Mouse (Mus musculus) gastrocnemius, adult 18-20 months (tissue): ENCODE measurements at regions not wholly inside any gene's neighbourhood (a gene's known extent, or its start where the extent isn't known, plus 50 kb on each side); places are given as distances from the start of the nearest gene placed in this dataset.
"Not testable (repeated sequence)": the region's sequence is repeated elsewhere in the genome, so short reads cannot be mapped to it uniquely, and the experiment has no call there.

Experiments
- DNase-seq: peaks from one replicate; pipeline ENCODE4 v3.0.0; 2021; ENCODE audit warnings: low spot score

DNA sequence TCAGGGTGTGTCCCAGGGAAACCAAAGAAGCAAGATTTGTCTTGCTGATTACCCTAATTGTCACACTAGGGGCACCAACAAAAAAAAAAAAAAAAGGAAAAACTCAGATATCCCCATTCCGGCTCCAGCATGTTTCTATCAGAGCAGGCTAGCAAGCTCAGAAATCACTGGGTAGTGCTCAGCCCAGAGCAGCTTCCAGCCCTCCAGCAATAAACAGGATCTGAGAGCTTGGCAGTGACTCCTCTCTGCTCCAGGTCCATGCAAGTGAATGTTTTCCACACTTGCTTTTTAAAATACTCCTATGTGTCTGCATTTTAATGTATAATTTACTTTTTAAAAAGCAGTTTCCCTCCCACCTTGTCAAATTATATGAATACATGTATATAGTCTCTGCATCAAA lies 290.8 kb downstream of the Car8 start:
- no peak for DNase-seq

DNA sequence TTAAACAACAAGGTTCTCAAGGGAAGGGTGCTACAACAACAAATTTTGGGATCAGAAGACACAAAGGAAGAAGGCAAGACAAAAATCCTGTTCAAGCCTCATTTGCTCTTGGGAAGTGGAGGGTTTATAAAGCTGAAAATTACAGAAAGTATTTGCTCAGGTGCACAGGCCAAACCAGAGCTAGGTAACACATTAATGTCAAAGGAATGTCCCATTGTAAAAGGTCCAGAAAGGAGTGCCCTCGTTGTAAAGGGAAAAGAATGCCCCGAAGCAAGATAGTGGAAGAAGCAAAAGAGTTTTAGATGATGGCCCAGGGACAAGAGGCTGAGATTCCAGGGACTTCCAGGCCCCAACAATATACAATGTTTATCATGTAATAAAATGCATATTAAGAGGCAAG lies 317.3 kb downstream of the Car8 start:
- DNase-seq: no peak

DNA sequence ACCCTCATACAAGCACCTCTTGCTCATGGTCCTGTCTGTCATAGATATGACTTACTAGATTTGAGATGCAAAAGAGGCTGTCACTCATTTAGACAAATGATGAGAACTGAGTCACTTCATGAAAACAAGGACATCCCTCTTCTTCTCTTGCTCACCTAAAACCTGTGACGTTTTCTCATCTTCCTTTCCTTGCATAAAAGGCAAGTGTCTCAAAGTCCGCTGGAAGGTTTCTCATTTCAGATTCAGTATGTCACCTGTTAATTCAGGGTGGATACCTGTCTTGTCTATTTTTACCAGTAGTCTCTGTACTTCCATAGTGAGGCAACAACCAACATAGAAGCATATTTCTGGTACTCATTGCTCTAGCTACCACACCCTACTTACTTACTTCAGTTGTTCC lies 325.6 kb downstream of the Car8 start:
- no peak for DNase-seq

DNA sequence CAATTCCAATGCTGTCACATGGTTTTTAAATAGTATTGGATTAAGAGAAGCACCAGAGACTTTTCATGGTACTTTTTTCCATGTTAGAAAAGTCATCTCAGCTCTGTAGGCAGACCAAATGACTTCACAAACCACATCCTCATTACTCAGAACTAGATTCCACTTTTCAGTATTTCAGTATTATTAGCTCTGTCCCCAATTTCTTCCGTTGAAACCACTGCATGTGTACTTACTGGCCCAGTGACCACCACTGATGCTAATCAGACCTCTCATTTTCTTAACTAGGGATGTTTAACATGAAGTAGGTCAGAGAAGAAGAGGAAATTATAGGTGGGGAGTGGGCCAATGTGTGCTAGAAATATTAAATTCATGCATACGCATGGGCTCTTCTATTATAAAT lies 326.2 kb downstream of the Car8 start:
- DNase-seq: no peak

DNA sequence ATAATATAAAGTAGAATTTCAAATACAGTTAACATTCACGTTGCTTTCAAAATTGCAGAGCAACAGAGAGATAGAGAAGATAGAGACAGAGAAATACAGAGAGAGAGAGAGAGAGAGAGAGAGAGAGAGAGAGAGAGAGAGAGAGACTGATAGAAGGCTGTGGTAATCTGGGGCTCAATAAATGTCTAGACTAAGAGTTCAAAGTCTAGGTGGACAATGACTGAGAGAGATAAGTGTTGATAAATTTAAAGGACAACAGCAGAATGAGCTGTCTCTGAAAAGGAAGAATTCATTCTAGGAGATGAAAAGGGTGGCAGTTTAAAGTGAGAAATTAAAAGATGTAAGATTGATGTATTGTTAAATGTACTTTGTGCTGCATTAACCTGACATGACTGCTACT lies 335.7 kb downstream of the Car8 start:
- no peak for DNase-seq

DNA sequence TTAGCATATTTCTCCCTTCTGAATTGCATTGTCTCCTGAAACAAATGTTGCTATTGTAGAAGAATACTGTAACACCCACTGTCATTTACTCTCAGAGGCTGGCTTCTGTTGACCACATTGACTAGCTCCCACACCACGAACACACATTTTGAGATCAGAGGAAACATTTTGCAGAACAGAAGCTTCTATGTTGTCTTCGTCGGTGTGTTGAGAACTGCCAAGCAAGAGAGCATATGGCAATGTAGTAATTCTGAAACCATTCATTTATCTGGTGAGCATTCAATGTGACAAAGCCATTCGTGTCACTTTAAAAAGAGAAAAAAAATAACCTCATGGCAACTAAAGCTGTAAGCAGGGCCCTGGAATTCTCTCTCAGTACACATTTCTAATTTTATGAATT lies 343.9 kb downstream of the Car8 start:
- no peak for DNase-seq

DNA sequence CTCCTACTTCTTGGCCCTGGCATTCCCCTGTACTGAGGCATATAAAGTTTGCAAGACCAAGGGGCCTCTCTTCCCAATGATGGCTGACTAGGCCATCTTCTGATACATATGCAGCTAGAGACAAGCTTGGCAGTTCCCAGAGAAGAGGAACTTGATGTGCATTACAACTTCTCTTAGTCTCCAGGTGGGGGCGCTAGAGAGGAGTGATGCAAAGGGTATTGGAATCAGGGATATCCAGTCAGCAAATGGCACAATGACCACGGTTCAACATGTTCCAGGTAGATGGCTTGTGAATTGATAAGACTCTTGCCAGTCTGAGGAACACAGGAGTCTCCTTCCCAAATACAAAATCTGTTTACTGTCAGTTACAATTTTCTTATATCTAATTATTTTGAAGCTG lies 347.7 kb downstream of the Car8 start:
- DNase-seq: no peak

DNA sequence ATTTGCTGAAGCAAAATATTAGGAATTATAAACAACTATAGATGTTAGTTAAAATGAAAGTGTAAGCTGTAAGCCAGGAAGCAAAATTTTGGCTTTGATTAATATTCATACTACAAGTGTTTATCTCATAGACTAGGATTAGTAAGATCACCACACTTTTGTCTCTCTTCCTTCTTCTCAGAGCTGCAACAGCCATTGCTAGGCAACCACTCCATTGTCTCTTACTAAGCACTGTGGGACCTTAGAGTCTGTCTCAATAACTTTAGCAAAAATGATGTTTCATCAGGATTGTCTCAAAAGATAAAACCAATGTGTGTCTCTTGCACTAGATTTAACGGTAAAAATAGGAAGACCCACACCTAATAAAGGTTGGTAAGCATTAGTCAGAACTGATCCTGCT lies 384.3 kb downstream of the Car8 start:
- no peak for DNase-seq

DNA sequence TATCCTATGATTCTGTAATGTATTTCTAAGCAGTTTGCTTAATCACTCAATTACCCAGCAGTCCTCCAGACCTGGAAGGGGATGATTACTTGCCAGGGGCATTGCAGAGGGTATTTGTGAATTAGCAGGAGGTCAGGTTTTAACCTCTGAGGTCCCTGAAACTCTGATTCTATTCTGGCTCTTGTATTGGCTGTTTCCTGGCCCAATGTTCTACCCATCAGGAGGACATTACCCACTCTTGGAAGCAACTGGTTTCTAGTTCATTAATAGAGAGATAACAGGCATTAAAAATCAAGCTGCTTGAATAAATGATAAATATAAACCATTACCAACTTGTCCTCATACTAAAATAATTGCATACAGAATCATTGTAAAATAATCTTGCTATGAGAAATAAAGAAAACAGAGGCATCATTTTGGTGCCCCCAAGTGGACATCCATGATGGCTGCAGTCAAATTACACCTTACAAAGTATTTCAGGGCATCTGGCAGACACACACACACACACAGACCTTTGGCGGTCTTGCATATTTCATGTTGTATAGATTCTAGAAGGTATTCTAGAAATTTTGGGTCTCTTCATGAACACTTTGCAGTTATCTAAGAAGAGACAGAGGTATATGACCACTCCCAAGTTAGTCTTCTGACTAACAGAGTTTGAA lies 385.6 kb downstream of the Car8 start:
- DNase-seq: no peak

DNA sequence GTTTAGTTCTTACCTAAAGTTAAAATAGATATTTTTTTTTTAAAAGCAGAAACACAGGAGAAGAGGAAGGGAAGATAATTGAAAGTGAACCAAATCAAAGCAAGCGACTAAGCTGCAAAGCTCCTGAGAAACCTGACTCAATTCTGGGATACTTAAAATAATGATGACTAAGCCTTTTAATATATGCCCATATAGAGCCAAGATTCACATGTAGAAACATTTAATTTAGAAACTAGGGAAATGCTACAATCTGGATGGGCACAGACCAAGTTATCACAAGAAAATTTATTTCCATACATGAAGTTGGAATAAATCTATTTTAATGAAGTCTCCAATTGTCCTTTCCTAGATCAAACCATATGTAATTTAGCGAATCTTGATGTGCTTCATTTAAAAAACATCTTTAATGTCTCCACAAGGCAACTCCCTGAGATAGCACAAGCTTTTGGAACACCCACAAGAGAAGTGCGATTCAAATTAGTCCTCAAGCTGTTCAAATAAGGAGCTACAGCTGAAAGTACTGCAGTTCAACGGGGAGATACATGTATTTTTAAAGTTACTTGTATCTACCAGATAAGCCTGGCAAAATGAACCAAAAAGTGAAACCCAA lies 386.7 kb downstream of the Car8 start:
- DNase-seq: no peak

DNA sequence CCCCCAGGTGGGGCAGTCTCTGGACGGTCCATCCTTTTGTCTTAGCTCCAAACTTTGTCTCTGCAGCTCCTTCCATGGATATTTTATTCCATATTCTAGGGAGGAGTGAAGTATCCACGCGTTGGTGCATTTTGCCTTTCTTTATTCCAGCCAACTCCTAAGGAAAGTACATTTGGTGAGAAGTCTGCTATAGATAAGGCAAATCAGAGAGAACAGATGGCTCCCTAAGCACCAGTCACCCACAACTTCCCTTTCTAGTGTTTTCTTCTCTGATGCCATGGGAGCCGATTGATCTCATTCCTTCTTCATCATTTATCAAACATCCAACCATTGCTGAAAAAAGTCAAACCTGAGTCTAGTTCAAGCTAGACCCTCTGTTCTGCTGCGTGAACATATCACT lies 391.4 kb downstream of the Car8 start:
- DNase-seq: no peak

DNA sequence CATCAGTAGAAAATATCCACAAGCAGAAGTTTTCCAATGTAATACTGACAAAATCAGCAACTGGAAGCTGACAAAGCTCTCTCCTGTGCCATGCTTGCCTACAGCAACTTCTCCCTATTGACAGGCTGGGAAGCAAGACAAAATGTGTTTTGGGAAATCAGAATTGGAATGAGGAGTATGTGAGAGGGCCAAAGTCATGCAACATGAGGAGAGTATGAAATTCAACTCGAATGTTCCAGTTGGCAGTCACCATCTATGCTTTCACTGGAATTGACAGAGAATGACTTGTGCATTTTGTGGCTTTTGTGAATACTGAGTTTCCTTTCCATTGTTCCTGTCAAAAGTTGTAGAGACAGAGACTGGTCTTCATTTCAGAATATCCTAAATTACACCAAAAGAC lies 409.7 kb downstream of the Car8 start:
- DNase-seq: peak; percentile 3

DNA sequence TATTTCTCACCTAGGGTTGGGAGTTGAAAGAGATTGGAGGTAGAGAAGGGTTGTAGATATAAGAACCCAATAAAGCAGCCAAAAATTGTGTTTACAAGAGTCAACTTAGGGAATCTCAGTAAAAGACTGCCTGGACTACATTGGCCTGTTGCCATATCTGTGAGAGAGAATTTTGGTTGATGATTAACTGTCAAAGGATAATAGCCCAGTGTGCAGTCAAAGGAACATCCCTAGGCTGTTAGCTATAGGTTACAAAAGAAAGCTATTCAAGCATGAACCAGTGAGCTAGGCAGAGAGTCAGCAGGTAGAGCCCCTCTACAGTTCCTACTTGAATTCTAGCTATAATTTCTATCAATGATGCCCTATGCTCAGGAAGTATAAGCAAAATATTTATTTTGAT lies 419.0 kb downstream of the Car8 start:
- DNase-seq: no peak

DNA sequence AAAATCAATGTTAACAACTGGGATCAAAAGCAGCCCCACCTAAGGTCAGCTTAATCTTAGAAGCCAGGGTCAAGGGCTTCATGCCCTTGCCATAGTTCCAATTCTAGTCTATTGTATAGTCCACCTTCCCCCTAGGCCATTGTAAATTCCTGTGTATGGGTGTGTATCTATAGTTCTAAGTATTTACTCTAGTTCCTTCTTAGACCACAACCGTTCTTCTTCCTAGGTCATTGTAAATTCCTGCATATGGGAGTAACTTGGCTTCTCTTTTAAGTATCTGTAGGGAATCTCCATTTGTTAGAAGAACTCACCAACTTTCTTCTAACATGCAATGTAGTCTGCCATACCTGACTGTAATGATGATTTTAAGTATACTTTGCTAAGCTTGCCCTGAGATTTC lies 461.1 kb downstream of the Car8 start:
- DNase-seq: not testable (repeated sequence)

DNA sequence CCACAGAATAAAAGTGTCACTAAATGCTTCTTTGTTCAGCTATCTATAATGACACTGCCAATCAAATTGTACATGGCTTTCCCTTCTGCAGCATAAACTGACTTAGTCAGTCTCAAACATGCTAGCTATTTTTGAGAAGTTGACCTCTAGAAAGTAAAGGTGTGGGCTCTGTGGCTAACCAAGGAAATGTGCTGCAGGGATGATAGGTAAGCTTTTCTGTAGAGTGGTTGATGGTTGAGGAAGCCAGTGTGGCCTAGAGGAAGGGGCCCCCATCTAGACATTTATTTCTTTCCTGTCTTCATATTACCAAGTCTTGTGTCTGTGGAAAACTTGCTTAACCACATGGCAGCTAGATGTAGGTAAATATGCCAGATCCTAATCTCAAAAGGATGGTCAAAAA lies 483.4 kb downstream of the Car8 start:
- DNase-seq: no peak

DNA sequence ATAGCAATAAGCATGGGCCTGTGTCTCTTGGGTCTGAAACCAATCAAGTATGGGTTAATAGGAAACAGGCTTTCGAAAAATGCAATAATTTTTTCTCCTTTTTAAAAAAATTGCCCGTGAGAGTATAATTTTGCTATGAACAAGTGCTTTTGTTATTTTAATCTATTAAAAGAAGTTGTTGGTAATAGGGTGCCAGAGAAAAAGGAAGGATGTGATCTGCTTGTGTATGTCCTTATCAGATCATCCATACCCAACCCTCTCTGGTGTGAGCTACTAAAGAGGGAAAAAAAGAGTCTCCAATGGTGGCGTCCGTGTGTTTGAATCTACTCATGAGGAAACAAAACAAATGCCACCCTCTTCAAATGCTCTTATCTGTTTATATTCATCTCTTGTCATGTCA lies 484.9 kb downstream of the Car8 start:
- no peak for DNase-seq

DNA sequence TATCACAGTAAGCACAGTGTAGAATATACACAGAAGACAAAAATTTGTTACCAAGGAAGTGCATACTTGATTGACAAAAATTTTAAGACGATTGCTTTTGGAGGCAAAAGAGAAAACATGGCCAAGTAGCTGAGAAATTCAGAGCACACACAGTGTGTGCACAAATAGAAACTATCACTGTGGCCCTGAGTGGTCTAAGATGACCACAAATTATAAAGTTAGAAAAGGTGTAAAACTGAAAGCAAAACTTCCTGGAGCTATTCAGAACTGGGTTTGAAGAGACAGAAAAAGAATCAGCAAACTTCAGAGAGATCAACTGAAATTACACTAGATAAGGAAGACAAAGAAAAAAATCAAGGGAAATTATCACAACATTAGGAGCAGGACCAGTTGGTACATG lies 487.6 kb downstream of the Car8 start:
- DNase-seq: no peak

DNA sequence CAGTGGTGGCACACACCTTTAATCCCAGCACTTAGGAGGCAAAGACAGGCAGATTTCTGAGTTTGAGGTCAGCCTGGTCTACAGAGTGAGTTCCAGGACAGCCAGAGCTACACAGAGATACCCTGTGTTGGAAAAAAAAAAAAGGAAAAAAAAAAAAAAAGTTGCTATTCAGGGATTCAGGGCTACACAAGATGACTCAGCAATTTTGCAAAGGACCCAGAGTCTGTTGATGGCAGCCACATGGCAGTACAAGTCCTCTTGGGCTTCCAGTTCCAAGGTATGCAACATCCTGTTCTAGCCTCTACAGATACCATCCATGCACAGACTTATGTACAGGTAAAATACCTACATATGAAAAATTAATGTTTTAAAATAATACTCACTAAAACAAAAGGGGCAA lies 515.9 kb downstream of the Car8 start:
- DNase-seq: no peak

DNA sequence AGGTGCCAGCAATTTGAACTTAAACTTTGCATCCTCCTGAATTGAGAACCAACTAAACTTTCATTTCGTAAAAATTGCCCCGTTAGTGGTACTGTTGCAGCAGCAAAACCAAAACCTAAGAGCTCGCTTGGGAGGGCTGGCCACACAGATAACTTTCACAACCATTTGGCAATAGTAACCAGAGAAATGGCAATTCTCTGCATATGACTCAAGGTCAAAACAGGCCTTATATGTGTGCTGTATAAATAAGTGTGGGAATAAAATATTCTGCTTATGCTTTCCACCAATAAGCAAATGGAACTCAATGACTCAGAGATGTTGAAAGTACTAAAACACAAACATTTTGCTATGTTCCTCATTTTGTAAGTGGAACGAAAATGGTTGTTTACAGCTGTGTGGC lies 550.3 kb downstream of the Car8 start:
- DNase-seq: no peak

DNA sequence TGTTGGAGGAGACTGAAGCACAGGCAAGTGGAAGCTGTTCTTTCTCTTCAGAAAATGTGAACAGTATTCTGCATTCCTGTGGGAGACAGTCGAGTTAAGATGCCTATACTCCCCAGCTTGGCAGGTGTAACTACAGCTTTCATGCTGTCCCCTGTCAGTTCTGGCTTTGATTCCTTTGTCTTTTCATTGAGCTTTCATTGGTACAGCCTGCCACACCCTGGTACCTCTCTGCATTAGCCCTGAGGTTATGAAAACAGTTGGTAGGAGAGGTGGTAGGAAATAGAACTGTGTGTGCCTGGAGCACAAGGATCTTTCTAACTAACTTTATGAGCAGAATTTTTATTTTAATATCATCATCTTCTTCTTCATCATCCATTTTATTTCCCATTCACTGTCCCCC lies 551.6 kb downstream of the Car8 start:
- DNase-seq: no peak

DNA sequence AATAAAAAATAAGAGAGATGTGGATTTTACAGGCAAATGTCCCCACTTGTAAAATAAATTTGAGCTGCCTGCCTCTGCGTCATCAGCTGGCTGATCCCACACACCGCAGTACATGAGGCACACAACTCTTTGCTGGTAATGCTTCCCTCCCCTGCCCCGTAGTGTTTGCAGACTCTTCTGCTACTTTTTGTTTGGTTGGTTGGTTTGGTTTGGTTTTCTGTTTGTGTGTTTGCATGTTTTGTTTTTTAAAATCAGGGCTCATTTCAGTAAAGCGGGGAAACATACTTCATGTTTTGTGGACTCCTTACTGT lies 568.1 kb downstream of the Car8 start:
- no peak for DNase-seq

DNA sequence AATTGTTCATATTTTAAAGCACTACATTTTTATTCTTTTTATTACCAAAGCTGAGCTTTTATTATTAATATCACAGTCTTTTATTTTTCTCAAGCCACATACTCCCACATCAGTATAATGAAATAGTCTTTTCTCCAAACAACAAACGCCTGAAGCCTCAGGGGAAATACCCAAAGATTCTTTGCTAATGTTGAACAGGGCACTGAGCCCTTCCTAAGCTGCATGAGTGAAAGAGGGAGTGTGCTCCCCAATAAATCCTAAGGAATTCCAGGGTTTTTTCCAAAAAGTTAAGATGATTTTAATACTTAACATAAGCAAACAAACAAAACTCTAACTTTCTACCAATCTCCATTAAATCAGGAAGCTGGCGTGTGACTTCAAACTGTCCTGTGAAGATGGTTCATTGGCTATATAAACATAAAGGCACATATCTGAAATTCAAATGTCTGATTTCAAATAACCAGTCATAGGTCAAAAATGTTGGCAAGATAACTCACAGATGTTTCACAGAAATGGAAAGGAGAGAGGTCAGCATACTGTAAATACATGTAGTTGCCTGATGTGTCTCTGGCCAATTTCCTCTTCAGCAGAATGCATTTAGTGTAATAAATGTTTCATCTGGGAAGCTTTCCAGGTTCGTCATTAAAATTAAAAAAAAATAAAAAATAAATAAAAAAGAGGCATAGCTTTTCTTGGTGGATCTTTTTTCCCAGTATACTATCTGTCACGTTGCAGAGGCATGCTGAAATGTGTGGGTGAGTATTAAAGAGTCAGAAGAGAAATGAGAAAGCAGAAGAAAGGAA lies 568.6 kb downstream of the Car8 start:
- DNase-seq: no peak

DNA sequence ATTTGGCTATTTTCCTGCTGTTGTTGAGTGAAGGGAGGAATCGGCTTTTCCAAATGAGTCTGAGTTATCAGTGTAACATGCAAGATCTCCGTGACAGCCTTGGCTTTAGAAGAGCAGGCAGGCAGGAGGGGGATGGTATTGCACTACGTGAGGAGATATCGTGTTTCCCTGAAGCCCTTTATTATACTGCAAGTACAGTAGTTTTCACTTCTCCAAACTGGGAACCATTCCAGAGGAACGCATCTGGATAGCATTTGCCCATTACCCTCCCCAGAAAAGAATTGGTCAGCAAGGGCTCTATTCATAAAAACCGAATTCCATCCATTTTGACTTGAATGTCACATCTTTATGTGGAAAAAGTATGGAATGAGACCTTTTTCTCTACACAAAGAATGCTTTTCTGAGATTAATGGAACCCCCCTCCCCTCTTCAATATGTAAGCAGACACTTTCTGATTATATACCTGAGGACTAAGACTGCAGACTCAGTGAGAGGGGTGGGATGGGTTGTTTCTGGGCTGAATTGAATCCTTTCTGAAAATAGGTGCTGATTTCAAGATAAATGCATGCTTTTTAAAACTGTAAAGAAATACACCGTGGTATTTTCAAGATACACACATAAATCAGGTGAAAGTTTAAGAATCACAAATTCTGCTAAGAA lies 571.8 kb downstream of the Car8 start:
- DNase-seq: no peak
